Mouse (Mus musculus) yolk sac, embryonic 10.5 days (tissue): ENCODE measurements around the gene Gm17728.
A peak's percentile ranks its signal among the peaks of the same experiment; 100 is the strongest.
"Not testable (repeated sequence)": the region's sequence is repeated elsewhere in the genome, so short reads cannot be mapped to it uniquely, and the experiment has no call there.

Experiments
- DNase-seq: peaks from one replicate; pipeline ENCODE4 v3.0.0-alpha.2; 2017; ENCODE audit warnings: low spot score

The Gm17728 gene

GRCm38 (mm10) chr17:9421760-9422159, at the start of gene Gm17728:
TSS of gene Gm17728 (plus strand) at chr17:9422060.
- DNase-seq: not testable (repeated sequence)

GRCm38 (mm10) chr17:9397493-9397892, 24.4 kb upstream of the Gm17728 start:
- DNase-seq: peak; percentile 13

GRCm38 (mm10) chr17:9398551-9398950, 23.3 kb upstream of the Gm17728 start:
- no peak for DNase-seq

- DNase-seq: no peak
Measured at GRCm38 (mm10) chr17:9403991-9404390, 17.9 kb upstream of the Gm17728 start.

- no peak for DNase-seq
Measured at GRCm38 (mm10) chr17:9407640-9408039, 14.2 kb upstream of the Gm17728 start.

- DNase-seq: no peak
Measured at GRCm38 (mm10) chr17:9419016-9419415, 2.8 kb upstream of the Gm17728 start.

GRCm38 (mm10) chr17:9428374-9428994, 6.6 kb downstream of the Gm17728 start:
- no peak for DNase-seq

GRCm38 (mm10) chr17:9439997-9440655, 18.3 kb downstream of the Gm17728 start:
- no peak for DNase-seq

GRCm38 (mm10) chr17:9456406-9456805, 34.5 kb downstream of the Gm17728 start:
- DNase-seq: no peak

- DNase-seq: no peak
Measured at GRCm38 (mm10) chr17:9460904-9461303, 39.0 kb downstream of the Gm17728 start.
